8 mouse cellular contexts compared by ENCODE assay signal in genomic region chr14:21981462-21981861, GRCm38 (mm10). TPM values are rescaled to one million over a fixed set of nuclear protein-coding genes. Genes with fewer than 3 reads are reported as not detected.
DNase-seq lines count a peak whose midpoint lies in the region.

No protein-coding gene starts in this region.

- peaks cover 2% of the 10 kb centered on the region; the same call in 1 of the 2 replicates for H3K9me3 ChIP-seq in hindbrain, embryonic 10.5 days

- H3K4me1 ChIP-seq in hindbrain, embryonic 10.5 days (replicated peaks): peaks cover 48% of the 10 kb centered on the region

- peaks cover 17% of the 10 kb centered on the region for H3K36me3 ChIP-seq in hindbrain, embryonic 10.5 days

- peaks cover 52% of the 10 kb centered on the region for H3K27me3 ChIP-seq in hindbrain, embryonic 10.5 days (ENCODE audit: insufficient read depth, poor library complexity, severe bottlenecking)

- 1% methylated on average over 22 of the region's 22 CpGs for WGBS in hindbrain, embryonic 10.5 days

- peak overlapping the region; percentile 97 for H3K27ac ChIP-seq in hindbrain, embryonic 10.5 days

- peak; percentile 82 for DNase-seq in ES-CJ7 (ENCODE audit: low read depth, low spot score)
- peak; percentile 46 for DNase-seq in cerebellum, adult 8-10 months
- DNase-seq in forelimb bud, embryonic 11.5 days (ENCODE audit: low read depth, low spot score): peak; percentile 88
- DNase-seq in hindbrain, embryonic 10.5 days (ENCODE audit: low spot score): peak; percentile 89
- peak; percentile 62 to 72 for DNase-seq in layer of hippocampus, postnatal 14 days (ENCODE audit: low spot score in 2 of 2)
- peak; percentile 86 for DNase-seq in lung, postnatal 25 days (ENCODE audit: low spot score)
- peak; percentile 84 for DNase-seq in retina, postnatal 1 day
- DNase-seq in yolk sac, embryonic 10.5 days (ENCODE audit: low spot score): peak; percentile 66

- peak overlapping the region; percentile 89 for H3K4me3 ChIP-seq in hindbrain, embryonic 10.5 days

RNA-seq across cellular contexts. Expression of gene Zfp503, which starts 7.9 kb away (rescaled TPM):
- 12.3 and 20.0 TPM in 2 replicates for polyA plus RNA-seq in hindbrain, embryonic 10.5 days (2016; fragmentation: Nextera tagmentation; extraction: Ambion mirVana)
- total RNA-seq in layer of hippocampus, postnatal 14 days (2021): 1 to 10 TPM; 2.9 TPM

RNA-seq across cellular contexts. Expression of gene Lrmda, which starts 38.0 kb away (rescaled TPM):
- polyA plus RNA-seq in hindbrain, embryonic 10.5 days (2016; fragmentation: Nextera tagmentation; extraction: Ambion mirVana): 0.47 and 0.55 TPM in 2 replicates
- total RNA-seq in layer of hippocampus, postnatal 14 days (2021): under 1 TPM in 1 of 2 experiments, not detected in 1; 0.95 TPM

Comparison
In these comparisons a context has a peak if more than half of its experiments do, and no peak if none do; other contexts are left out.
1. Peak in every context shown above with its lines: DNase-seq, H3K4me3 ChIP-seq and H3K27ac ChIP-seq.